Comparison of ENCODE assay signal across 7 mouse cellular contexts in the genomic region with DNA sequence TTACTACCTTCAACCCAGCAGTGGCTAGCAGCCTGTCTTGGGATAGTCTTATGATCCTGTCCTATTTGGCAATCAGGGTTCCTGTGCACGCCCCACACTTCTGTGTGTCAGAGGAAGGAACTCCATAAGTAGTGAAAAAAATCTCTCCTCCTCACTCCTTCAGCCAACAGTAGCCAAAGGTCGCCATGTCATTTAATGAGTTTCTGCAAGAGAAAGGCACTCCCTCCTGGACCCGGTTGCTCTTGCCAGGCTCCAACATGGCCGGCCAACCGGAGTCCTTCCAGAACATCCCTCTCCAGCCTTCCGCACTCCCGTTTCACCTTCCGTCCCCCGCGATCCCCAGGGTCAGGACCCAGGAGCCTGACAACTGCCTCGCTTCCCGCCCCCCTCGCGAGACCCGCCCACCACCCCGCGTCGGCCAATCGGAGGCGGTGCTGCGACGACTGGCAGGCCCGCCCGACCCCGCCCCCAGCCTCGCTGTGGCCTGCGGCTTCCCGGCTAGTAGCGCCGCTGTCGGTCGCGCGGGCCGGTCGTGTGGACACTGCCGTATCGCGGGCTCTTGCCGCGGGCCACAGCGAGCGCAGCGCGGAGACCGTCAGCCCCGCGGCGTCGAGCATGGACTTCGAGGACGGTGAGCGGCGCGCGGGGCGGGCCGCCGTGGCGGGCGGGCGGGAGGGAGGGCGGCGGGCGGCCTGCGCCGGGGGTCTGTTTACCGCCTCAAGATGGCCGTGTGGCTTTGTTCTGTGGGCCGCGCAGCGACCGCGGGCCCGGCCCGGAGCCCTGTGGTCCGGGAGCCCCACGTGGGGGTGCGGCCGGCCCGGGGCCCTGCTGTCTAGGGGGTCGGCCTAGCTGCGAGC. TPM values are rescaled to one million over a fixed set of nuclear protein-coding genes. Genes with fewer than 3 reads are reported as not detected.
DNase-seq lines count a peak whose midpoint lies in the region; ATAC-seq and TF ChIP-seq lines count a peak whose summit lies in the region.

A gene (plus strand): TSS at position 498 of the 857 bp plus-strand sequence.

- peak within 1 kb of the TSS; percentile 89 for H3K27ac ChIP-seq in embryonic facial prominence, embryonic 12.5 days
- peak within 1 kb of the TSS; percentile 79 for H3K27ac ChIP-seq in kidney, adult 2 months (ENCODE audit: insufficient read depth, low read depth, low read length)
- H3K27ac ChIP-seq in limb, embryonic 12.5 days: peak within 1 kb of the TSS; percentile 92
- peak within 1 kb of the TSS; percentile 92 for H3K27ac ChIP-seq in midbrain, embryonic 15.5 days
- peak within 1 kb of the TSS; percentile 37; the same call in 1 of the 2 replicates for H3K27ac ChIP-seq in spleen, adult 2 months (ENCODE audit: insufficient read depth, low read length)

- no peaks in the 10 kb centered on the region for H3K27me3 ChIP-seq in embryonic facial prominence, embryonic 12.5 days
- H3K27me3 ChIP-seq in kidney, adult 2 months (replicated peaks; ENCODE audit: control insufficient read depth, insufficient read depth, low read length): no peaks in the 10 kb centered on the region
- H3K27me3 ChIP-seq in limb, embryonic 12.5 days: 0 out of 2 replicates have a peak, but pooled peaks cover 3% of the 10 kb centered on the region
- H3K27me3 ChIP-seq in midbrain, embryonic 15.5 days (replicated peaks): no peaks in the 10 kb centered on the region
- H3K27me3 ChIP-seq in spleen, adult 2 months (ENCODE audit: control insufficient read depth, insufficient read depth, low read length): no peaks in the 10 kb centered on the region

- no peaks in the 10 kb centered on the region for H3K9me3 ChIP-seq in embryonic facial prominence, embryonic 12.5 days
- H3K9me3 ChIP-seq in limb, embryonic 12.5 days: no peaks in the 10 kb centered on the region
- no peaks in the 10 kb centered on the region for H3K9me3 ChIP-seq in midbrain, embryonic 15.5 days

- peak within 1 kb of the TSS; percentile 73 for H3K4me2 ChIP-seq in embryonic facial prominence, embryonic 12.5 days (replicated peaks)
- H3K4me2 ChIP-seq in limb, embryonic 12.5 days: peak within 1 kb of the TSS; percentile 73
- peak within 1 kb of the TSS; percentile 59 for H3K4me2 ChIP-seq in midbrain, embryonic 15.5 days

- H3K36me3 ChIP-seq in embryonic facial prominence, embryonic 12.5 days: 0 out of 2 replicates have a peak, but pooled peaks cover 5% of the 10 kb centered on the region
- no peaks in the 10 kb centered on the region for H3K36me3 ChIP-seq in kidney, adult 2 months (ENCODE audit: control insufficient read depth, insufficient read depth, low read length)
- H3K36me3 ChIP-seq in limb, embryonic 12.5 days: peaks cover 13% of the 10 kb centered on the region
- no peaks in the 10 kb centered on the region for H3K36me3 ChIP-seq in midbrain, embryonic 15.5 days (replicated peaks)
- no peaks in the 10 kb centered on the region for H3K36me3 ChIP-seq in spleen, adult 2 months (ENCODE audit: control insufficient read depth, insufficient read depth, low read length)

- no peak for TF ChIP-seq CTCF in kidney, adult 2 months (conservative IDR thresholded peaks at IDR 0.05; ENCODE audit: insufficient read depth, insufficient read length, low read depth, low read length)
- no peak for TF ChIP-seq CTCF in spleen, adult 2 months (IDR thresholded peaks at IDR 0.05; ENCODE audit: extremely low read depth, insufficient read depth, insufficient read length, insufficient replicate concordance)

- ATAC-seq in embryonic facial prominence, embryonic 12.5 days (ENCODE audit: insufficient number of reproducible peaks, insufficient read depth, low FRiP score, low TSS enrichment): peak; percentile 89
- ATAC-seq in limb, embryonic 12.5 days (ENCODE audit: insufficient number of reproducible peaks, insufficient read depth, low FRiP score, low TSS enrichment, low read depth): peak; percentile 93
- peak; percentile 95 for ATAC-seq in midbrain, embryonic 15.5 days (replicated peaks)

- peak within 1 kb of the TSS; percentile 99 for H3K9ac ChIP-seq in embryonic facial prominence, embryonic 12.5 days
- H3K9ac ChIP-seq in limb, embryonic 12.5 days (replicated peaks): peak within 1 kb of the TSS; percentile 99
- H3K9ac ChIP-seq in midbrain, embryonic 15.5 days: peak within 1 kb of the TSS; percentile 98

- WGBS in embryonic facial prominence, embryonic 12.5 days: 1% methylated on average over 79 of the region's 83 CpGs
- WGBS in kidney, adult 2 months: under 1% methylated on average over 78 of the region's 83 CpGs
- under 1% methylated on average over 56 of the region's 83 CpGs for WGBS in limb, embryonic 12.5 days
- WGBS in midbrain, embryonic 15.5 days: under 1% methylated on average over 79 of the region's 83 CpGs
- WGBS in spleen, adult 2 months: 1% methylated on average over 81 of the region's 83 CpGs

- peak; percentile 51 for TF ChIP-seq POLR2A in kidney, adult 2 months (IDR thresholded peaks at IDR 0.05; ENCODE audit: low read depth, low read length)
- TF ChIP-seq POLR2A in spleen, adult 2 months (IDR thresholded peaks at IDR 0.05; ENCODE audit: low read depth, low read length): peak; percentile 72

- DNase-seq in adrenal gland, postnatal 25 days: peak; percentile 95
- DNase-seq in heart, adult 18-20 months: peak; percentile 92 to 94
- DNase-seq in kidney, adult 2 months: peak; percentile 96
- DNase-seq in spleen, adult 2 months (ENCODE audit: low read depth in 1 of 2, low spot score in 2 of 2): peak; percentile 67 to 85

- H3K4me1 ChIP-seq in embryonic facial prominence, embryonic 12.5 days: peaks cover 16% of the 10 kb centered on the region
- H3K4me1 ChIP-seq in kidney, adult 2 months (ENCODE audit: control insufficient read depth, insufficient read depth, low read length): peaks cover 4% of the 10 kb centered on the region; the same call in 1 of the 2 replicates
- peaks cover 28% of the 10 kb centered on the region for H3K4me1 ChIP-seq in limb, embryonic 12.5 days (replicated peaks)
- H3K4me1 ChIP-seq in midbrain, embryonic 15.5 days: peaks cover 36% of the 10 kb centered on the region
- peaks cover 2% of the 10 kb centered on the region; the same call in 1 of the 2 replicates for H3K4me1 ChIP-seq in spleen, adult 2 months (ENCODE audit: control insufficient read depth, insufficient read depth, insufficient read length)

- H3K4me3 ChIP-seq in embryonic facial prominence, embryonic 12.5 days: peak within 1 kb of the TSS; percentile 95
- H3K4me3 ChIP-seq in kidney, adult 2 months (ENCODE audit: insufficient read depth, low read depth, low read length): peak within 1 kb of the TSS; percentile 95
- peak within 1 kb of the TSS; percentile 98 for H3K4me3 ChIP-seq in limb, embryonic 12.5 days (replicated peaks)
- peak within 1 kb of the TSS; percentile 100 for H3K4me3 ChIP-seq in midbrain, embryonic 15.5 days
- H3K4me3 ChIP-seq in spleen, adult 2 months (ENCODE audit: extremely low read depth, insufficient read depth, insufficient read length): peak within 1 kb of the TSS; percentile 80

RNA-seq across cellular contexts. Expression of the gene that starts here (rescaled TPM):
- 28.6 and 32.1 TPM in 2 replicates for total RNA-seq in adrenal gland, postnatal 25 days (2021)
- 64.1 and 67.5 TPM in 2 replicates for polyA plus RNA-seq in embryonic facial prominence, embryonic 12.5 days (2016; fragmentation: Nextera tagmentation; extraction: Ambion mirVana)
- 10 to 100 TPM in 1 of 2 experiments, 1 to 10 TPM in 1; 9.4 to 10.5 TPM for total RNA-seq in heart, adult 18-20 months (2021)
- polyA plus RNA-seq in kidney, adult 2 months (2012; rRNA removed): 6.4 and 7.5 TPM in 2 replicates
- polyA plus RNA-seq in limb, embryonic 12.5 days (2016; fragmentation: Nextera tagmentation; extraction: Ambion mirVana): 73.5 and 75.3 TPM in 2 replicates
- polyA plus RNA-seq in midbrain, embryonic 15.5 days (2015; fragmentation: Nextera tagmentation; extraction: Ambion mirVana): 44.3 and 53.0 TPM in 2 replicates
- 6.2 and 8.4 TPM in 2 replicates for polyA plus RNA-seq in spleen, adult 2 months (2012; rRNA removed)

Comparison
In these comparisons a context has a peak if more than half of its experiments do, and no peak if none do; other contexts are left out.
1. Peak in every context shown above with its lines: DNase-seq, ATAC-seq, H3K4me3 ChIP-seq and H3K27ac ChIP-seq.
2. H3K27ac ChIP-seq: peak in every context shown above with its lines; median percentile 92 in limb, embryonic 12.5 days; 92 in midbrain, embryonic 15.5 days; 89 in embryonic facial prominence, embryonic 12.5 days; 79 in kidney, adult 2 months; 37 in spleen, adult 2 months.